Mouse (Mus musculus): Measurements from ENCODE around the gene Opcml.

DNA sequence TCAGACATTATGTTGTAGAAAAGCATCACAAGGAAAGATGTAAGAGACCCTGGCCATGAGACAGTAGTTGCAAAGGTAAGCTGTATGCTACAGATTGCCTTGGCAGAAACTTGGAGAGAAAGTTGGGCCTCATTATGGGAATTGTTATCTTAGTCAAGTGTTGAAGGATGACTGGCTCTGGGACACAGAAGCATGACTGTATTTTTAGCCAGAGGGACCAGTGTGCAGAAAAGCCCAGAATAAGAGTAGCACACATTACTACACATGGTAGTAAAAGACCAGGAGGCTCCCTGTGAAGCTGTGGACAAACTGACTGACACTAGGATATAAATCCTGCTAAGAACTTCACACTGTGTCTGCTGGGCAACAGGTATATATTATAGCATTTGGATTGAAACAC lies 1016.1 kb downstream of the Opcml start:
- TF ChIP-seq CTCF (IDR thresholded peaks at IDR 0.05; ENCODE audit: extremely low read depth, insufficient read depth, low read length) (no peak), POLR2A (IDR thresholded peaks at IDR 0.05; ENCODE audit: extremely low read depth, insufficient read depth, low read length) (no peak)

Measured in cortical plate, adult 2 months (tissue).